Mouse (Mus musculus) hindbrain, embryonic 16.5 days (tissue): ENCODE results near the gene Nim1k. TPM values are rescaled to one million over a fixed set of nuclear protein-coding genes. Genes with fewer than 3 reads are reported as not detected.
"Not testable (repeated sequence)": the region's sequence is repeated elsewhere in the genome, so short reads cannot be mapped to it uniquely, and the experiment has no call there.

ENCODE experiments used
- ATAC-seq: fragments of 200-750 bp; cut with Nextera tagmentation; 2 replicates; pipeline ENCODE4 v1.8.0; 2017; ENCODE audit warnings: moderate TSS enrichment, moderate library complexity
- H3K27ac ChIP-seq: fragments of 300-500 bp; sonication (generic); 2 replicates; pipeline ENCODE4 v1.5.1; 2014; ENCODE audit warnings: low read depth, mild to moderate bottlenecking, control low read depth, low read length, moderate library complexity
- H3K27me3 ChIP-seq: fragments of 300-500 bp; sonication (generic); replicated peaks from 2 replicates; pipeline ENCODE4 v1.6.1; 2014; ENCODE audit warnings: low read length; ENCODE audit not compliant: control insufficient read depth, insufficient read depth
- H3K36me3 ChIP-seq: fragments of 300-500 bp; sonication (generic); 2 replicates; pipeline ENCODE4 v1.6.1; 2014; ENCODE audit warnings: mild to moderate bottlenecking, low read length, moderate library complexity, mixed read lengths; ENCODE audit not compliant: control insufficient read depth, insufficient read depth
- H3K4me1 ChIP-seq: fragments of 300-500 bp; sonication (generic); 2 replicates; pipeline ENCODE4 v1.6.1; 2014; ENCODE audit warnings: low read depth, low read length; ENCODE audit not compliant: control insufficient read depth, insufficient read depth
- H3K4me2 ChIP-seq: fragments of 300-500 bp; sonication (generic); 2 replicates; pipeline ENCODE4 v1.6.1; 2014; ENCODE audit warnings: mild to moderate bottlenecking, low read length, control low read depth, moderate library complexity
- H3K4me3 ChIP-seq: fragments of 300-500 bp; sonication (generic); 2 replicates; pipeline ENCODE4 v1.5.1; 2014; ENCODE audit warnings: mild to moderate bottlenecking, low read length, control low read depth, moderate library complexity
- H3K9ac ChIP-seq: fragments of 300-500 bp; sonication (generic); 2 replicates; pipeline ENCODE4 v1.6.1; 2014; ENCODE audit warnings: low read depth, mild to moderate bottlenecking, control low read depth, low read length, moderate library complexity
- H3K9me3 ChIP-seq: fragments of 300-500 bp; sonication (generic); 2 replicates; pipeline ENCODE4 v1.6.1; 2014; ENCODE audit warnings: mild to moderate bottlenecking, low read length, moderate library complexity; ENCODE audit not compliant: control insufficient read depth
- WGBS: fragments of 180-500 bp; shearing (Covaris S2); extraction: QIAGEN DNeasy Blood & Tissue Kit; methylation state at CpG from one replicate; pipeline ENCODE4 v1.1.7; 2014; 5-methylcytosine and 5-hydroxymethylcytosine counted together
- polyA plus RNA-seq: library from polyadenylated mRNA; unstranded; fragments of >200 nt; fragmentation: Nextera tagmentation; extraction: Ambion mirVana; gene quantifications from 2 replicates; pipeline ENCODE4 v1.2.1, GENCODE M21; 2015

Gene Nim1k
- polyA plus RNA-seq, 1 experiment from 2014 or later = 7.5 TPM

- Histone ChIP-seq H3K36me3 (peaks cover 14% of the 10 kb centered on the region), H3K9me3 (no peaks in the 10 kb centered on the region), H3K4me1 (no peaks in the 10 kb centered on the region), H3K27me3 (no peaks in the 10 kb centered on the region), H3K27ac (no peak overlapping the region), H3K4me3 (no peak overlapping the region), H3K4me2 (no peak overlapping the region), H3K9ac (no peak overlapping the region)
- peak; percentile 21; the same call in 1 of the 2 replicates for ATAC-seq
- 65% methylated on average over 8 of the region's 8 CpGs for WGBS
Observed at GRCm38 (mm10) chr13:119713107-119713787, 42.4 kb downstream of the Nim1k start.

GRCm38 (mm10) chr13:119712463-119712862 is 43.2 kb downstream of the Nim1k start:
- Histone ChIP-seq H3K4me2 (no peak overlapping the region), H3K9ac (no peak overlapping the region), H3K36me3 (peaks cover 14% of the 10 kb centered on the region), H3K4me1 (no peaks in the 10 kb centered on the region), H3K27me3 (no peaks in the 10 kb centered on the region), H3K4me3 (no peak overlapping the region), H3K27ac (no peak overlapping the region), H3K9me3 (no peaks in the 10 kb centered on the region)
- WGBS = 89% methylated on average over 11 of the region's 11 CpGs
- no peak for ATAC-seq

GRCm38 (mm10) chr13:119710268-119710610 is 45.4 kb downstream of the Nim1k start:
- no peak overlapping the region for H3K4me3 ChIP-seq
- H3K27ac ChIP-seq = no peak overlapping the region
- H3K9ac ChIP-seq = no peak overlapping the region
- H3K9me3 ChIP-seq = no peaks in the 10 kb centered on the region
- ATAC-seq = peak; percentile 9; the same call in 1 of the 2 replicates
- WGBS = 90% methylated on average over 10 of the region's 10 CpGs
- no peaks in the 10 kb centered on the region for H3K27me3 ChIP-seq
- H3K4me1 ChIP-seq = no peaks in the 10 kb centered on the region
- H3K36me3 ChIP-seq = peaks cover 28% of the 10 kb centered on the region
- no peak overlapping the region for H3K4me2 ChIP-seq

- 90% methylated on average over 8 of the region's 8 CpGs for WGBS
- Histone ChIP-seq H3K27me3 (no peaks in the 10 kb centered on the region), H3K36me3 (peaks cover 34% of the 10 kb centered on the region), H3K4me1 (no peaks in the 10 kb centered on the region), H3K27ac (no peak overlapping the region), H3K4me2 (no peak overlapping the region), H3K9me3 (no peaks in the 10 kb centered on the region), H3K9ac (no peak overlapping the region), H3K4me3 (no peak overlapping the region)
- ATAC-seq = 0 out of 2 replicates have a peak, but pooled peaks have one; percentile 21
Observed at GRCm38 (mm10) chr13:119709388-119710267, 46.1 kb downstream of the Nim1k start.

- no peak for ATAC-seq
- Histone ChIP-seq H3K9ac (no peak overlapping the region), H3K27ac (no peak overlapping the region), H3K36me3 (peaks cover 39% of the 10 kb centered on the region), H3K4me2 (no peak overlapping the region), H3K4me3 (no peak overlapping the region), H3K4me1 (no peaks in the 10 kb centered on the region), H3K9me3 (no peaks in the 10 kb centered on the region), H3K27me3 (no peaks in the 10 kb centered on the region)
- WGBS = 89% methylated on average over 5 of the region's 5 CpGs
Observed at GRCm38 (mm10) chr13:119708941-119709340, 46.7 kb downstream of the Nim1k start.

- Histone ChIP-seq H3K27me3 (no peaks in the 10 kb centered on the region), H3K36me3 (peaks cover 46% of the 10 kb centered on the region), H3K4me2 (no peak overlapping the region), H3K9ac (no peak overlapping the region), H3K27ac (no peak overlapping the region), H3K9me3 (no peaks in the 10 kb centered on the region), H3K4me3 (no peak overlapping the region), H3K4me1 (no peaks in the 10 kb centered on the region)
- ATAC-seq = no peak
- 91% methylated on average over 6 of the region's 6 CpGs for WGBS
Observed at GRCm38 (mm10) chr13:119707906-119708305, 47.8 kb downstream of the Nim1k start.

GRCm38 (mm10) chr13:119706953-119707352 is 48.7 kb downstream of the Nim1k start:
- H3K27ac ChIP-seq = no peak overlapping the region
- no peak overlapping the region for H3K4me3 ChIP-seq
- no peak overlapping the region for H3K4me2 ChIP-seq
- H3K9me3 ChIP-seq = no peaks in the 10 kb centered on the region
- no peaks in the 10 kb centered on the region for H3K4me1 ChIP-seq
- H3K27me3 ChIP-seq = no peaks in the 10 kb centered on the region
- 81% methylated on average over 7 of the region's 7 CpGs for WGBS
- ATAC-seq = no peak
- no peak overlapping the region for H3K9ac ChIP-seq
- H3K36me3 ChIP-seq = peaks cover 53% of the 10 kb centered on the region

- 86% methylated on average over 7 of the region's 8 CpGs for WGBS
- not testable (repeated sequence) for H3K27me3 ChIP-seq, H3K4me1 ChIP-seq, ATAC-seq, H3K9ac ChIP-seq, H3K4me2 ChIP-seq, H3K4me3 ChIP-seq, H3K27ac ChIP-seq, H3K9me3 ChIP-seq
- H3K36me3 ChIP-seq = peaks cover 53% of the 10 kb centered on the region
Observed at GRCm38 (mm10) chr13:119706278-119706880, 49.3 kb downstream of the Nim1k start.

- Histone ChIP-seq H3K27me3 (no peaks in the 10 kb centered on the region), H3K9ac (no peak overlapping the region), H3K4me2 (no peak overlapping the region), H3K9me3 (no peaks in the 10 kb centered on the region), H3K4me3 (no peak overlapping the region), H3K27ac (no peak overlapping the region), H3K36me3 (peaks cover 59% of the 10 kb centered on the region), H3K4me1 (no peaks in the 10 kb centered on the region)
- WGBS = 94% methylated on average over 7 of the region's 7 CpGs
- ATAC-seq = no peak
Observed at GRCm38 (mm10) chr13:119704280-119704679, 51.4 kb downstream of the Nim1k start.
